Mouse (Mus musculus) natural killer cell, adult 2 months (primary cell): ENCODE measurements at regions not wholly inside any gene's neighbourhood (a gene's known extent, or its start where the extent isn't known, plus 50 kb on each side); places are given as distances from the start of the nearest gene placed in this dataset.

Experiments
- DNase-seq, 2 experiments: peaks; one replicate each; pipeline ENCODE4 v3.0.0; 2022; ENCODE audit warnings: low spot score in 2 of 2

- DNase-seq, result no peak
Observed at GRCm38 (mm10) chr1:137636947-137637346, 538.6 kb downstream of the Ptprc start.

- DNase-seq, result no peak
Observed at GRCm38 (mm10) chr1:137636321-137636944, 539.1 kb downstream of the Ptprc start.

GRCm38 (mm10) chr1:137635781-137636180 lies 539.7 kb downstream of the Ptprc start:
- DNase-seq, result no peak

- no peak for DNase-seq
Observed at GRCm38 (mm10) chr1:137631546-137631945, 544.0 kb downstream of the Ptprc start.

- DNase-seq, result no peak
Observed at GRCm38 (mm10) chr1:137620672-137621071, 554.8 kb downstream of the Ptprc start.

- no peak for DNase-seq
Observed at GRCm38 (mm10) chr1:137618231-137618630, 557.3 kb downstream of the Ptprc start.

GRCm38 (mm10) chr1:137617513-137617912 lies 558.0 kb downstream of the Ptprc start:
- no peak for DNase-seq

GRCm38 (mm10) chr1:137606716-137607115 lies 568.8 kb downstream of the Ptprc start:
- no peak for DNase-seq

- DNase-seq, result no peak
Observed at GRCm38 (mm10) chr1:137605890-137606663, 569.4 kb downstream of the Ptprc start.

GRCm38 (mm10) chr1:137593732-137594131 lies 581.8 kb downstream of the Ptprc start:
- no peak for DNase-seq

- no peak for DNase-seq
Observed at GRCm38 (mm10) chr1:137591891-137592290, 583.6 kb downstream of the Ptprc start.

- DNase-seq, result no peak
Observed at GRCm38 (mm10) chr1:137591295-137591694, 584.2 kb downstream of the Ptprc start.

- DNase-seq, result no peak
Observed at GRCm38 (mm10) chr1:137588304-137589300, 586.9 kb downstream of the Ptprc start.

- no peak for DNase-seq
Observed at GRCm38 (mm10) chr1:137587481-137588228, 587.9 kb downstream of the Ptprc start.

- no peak for DNase-seq
Observed at GRCm38 (mm10) chr1:137584696-137585095, 590.8 kb downstream of the Ptprc start.

- DNase-seq, result no peak
Observed at GRCm38 (mm10) chr1:137584104-137584675, 591.3 kb downstream of the Ptprc start.

- no peak for DNase-seq
Observed at GRCm38 (mm10) chr1:137577639-137578038, 597.9 kb downstream of the Ptprc start.

- DNase-seq, result no peak
Observed at GRCm38 (mm10) chr1:137576174-137576573, 599.3 kb downstream of the Ptprc start.

- no peak for DNase-seq
Observed at GRCm38 (mm10) chr1:137575380-137575779, 600.1 kb downstream of the Ptprc start.

GRCm38 (mm10) chr1:137571905-137572865 lies 603.3 kb downstream of the Ptprc start:
- DNase-seq, result no peak
